1 mouse cellular context compared by ENCODE assay signal in genomic region chr6:100623922-100624321, GRCm38 (mm10).
TF ChIP-seq lines count a peak whose summit lies in the region.

No protein-coding gene starts in this region.

TF ChIP-seq in MEL, 35 proteins besides CTCF, POLR2A, EP300 and RAD21 (continued from another document):
- TF ChIP-seq GABPA (IDR thresholded peaks at IDR 0.05; ENCODE audit: low read depth, low read length) (no peak), USF2 (IDR thresholded peaks at IDR 0.05; ENCODE audit: borderline replicate concordance in 1 of 2, insufficient read depth in 1 of 2, low read depth in 1 of 2, low read length in 2 of 2) (no peak), TCF12 (IDR thresholded peaks at IDR 0.05; ENCODE audit: low read depth, low read length) (peak; percentile 92), E2F4 (IDR thresholded peaks at IDR 0.05; ENCODE audit: borderline replicate concordance, low read depth, low read length) (no peak), CHD1 (IDR thresholded peaks at IDR 0.05; ENCODE audit: low read depth, low read length) (no peak), ZKSCAN1 (IDR thresholded peaks at IDR 0.05; ENCODE audit: low read depth, low read length) (no peak), GATA1 (IDR thresholded peaks at IDR 0.05; ENCODE audit: low read depth, low read length) (peak; percentile 91), SMC3 (IDR thresholded peaks at IDR 0.05; ENCODE audit: low read depth, low read length) (no peak), MAZ (IDR thresholded peaks at IDR 0.05; ENCODE audit: low read depth, low read length) (no peak), MAFK (IDR thresholded peaks at IDR 0.05; ENCODE audit: borderline replicate concordance, low read depth, low read length) (no peak)
